Mouse (Mus musculus) heart, adult 2 months (tissue): ENCODE results near the gene Rnf207. TPM values are rescaled to one million over a fixed set of nuclear protein-coding genes. Genes with fewer than 3 reads are reported as not detected.

Experiments used
- DNase-seq, 2 experiments: peaks; one replicate each; pipeline ENCODE4 v3.0.0; 2021
- H3K27ac ChIP-seq: fragments of 200-600 bp; 2 replicates; pipeline ENCODE4 v1.8.1; 2022
- H3K27me3 ChIP-seq: fragments of 200-500 bp; 2 replicates; pipeline ENCODE4 v1.6.1; 2012; ENCODE audit warnings: mild to moderate bottlenecking, low read length, inconsistent platforms, mixed read lengths; ENCODE audit not compliant: control insufficient read depth, insufficient read depth
- H3K36me3 ChIP-seq: fragments of 200-500 bp; 2 replicates; pipeline ENCODE4 v1.6.1; 2012; ENCODE audit warnings: low read length, inconsistent platforms; ENCODE audit not compliant: control insufficient read depth, insufficient read depth
- H3K4me1 ChIP-seq: fragments of 200-500 bp; 2 replicates; pipeline ENCODE4 v1.6.1; 2011; ENCODE audit warnings: low read length; ENCODE audit not compliant: control insufficient read depth, insufficient read depth
- H3K4me3 ChIP-seq: fragments of 200-600 bp; 2 replicates; pipeline ENCODE4 v1.8.1; 2022
- H3K79me2 ChIP-seq: fragments of 200-500 bp; replicated peaks from 2 replicates; pipeline ENCODE4 v1.6.1; 2012; ENCODE audit warnings: mild to moderate bottlenecking, inconsistent platforms, low read length, moderate library complexity, mixed read lengths; ENCODE audit not compliant: control insufficient read depth, insufficient read depth
- H3K9ac ChIP-seq: fragments of 200-500 bp; 2 replicates; pipeline ENCODE4 v1.6.1; 2012; ENCODE audit warnings: low read depth, mild to moderate bottlenecking, control low read depth, inconsistent platforms, low read length, mixed read lengths
- CTCF ChIP-seq: fragments of 200-600 bp; IDR thresholded peaks from 2 replicates; pipeline ENCODE4 v1.8.1; 2022; ENCODE audit warnings: antibody characterized with exemption, mild to moderate bottlenecking, moderate library complexity
- EP300 ChIP-seq: fragments of 200-500 bp; IDR thresholded peaks from 2 replicates; pipeline ENCODE4 v1.6.1; 2011; ENCODE audit warnings: low read depth, low read length, control low read depth; ENCODE audit not compliant: insufficient read depth
- POLR2A ChIP-seq: fragments of 200-500 bp; IDR thresholded peaks from 2 replicates; pipeline ENCODE4 v1.6.1; 2011; ENCODE audit warnings: mild to moderate bottlenecking, low read depth, low read length, control low read depth; ENCODE audit not compliant: insufficient read depth
- WGBS: fragments of 180-500 bp; shearing (Covaris S2); methylation state at CpG from one replicate; pipeline ENCODE4 v1.1.7; 2018; 5-methylcytosine and 5-hydroxymethylcytosine counted together
- intact Hi-C: fragments of 180-260 bp; cut with DNase I; formaldehyde crosslinking; loops from one replicate; pipeline ENCODE4 v1.15.1; 2025
- polyA plus RNA-seq: library from polyadenylated mRNA; depleted of rRNA; stranded (reverse); fragments of >200 nt; gene quantifications from 2 replicates; pipeline ENCODE4 v1.2.3, GENCODE M21; 2012
- total RNA-seq, 2 experiments: library from RNA; stranded (reverse); gene quantifications; 2 replicates each; pipeline ENCODE4 v1.2.3; 2021

Rnf207 gene
- total and polyA plus RNA-seq, 3 experiments = 34.5 to 155 (median 47.7) TPM

DNA sequence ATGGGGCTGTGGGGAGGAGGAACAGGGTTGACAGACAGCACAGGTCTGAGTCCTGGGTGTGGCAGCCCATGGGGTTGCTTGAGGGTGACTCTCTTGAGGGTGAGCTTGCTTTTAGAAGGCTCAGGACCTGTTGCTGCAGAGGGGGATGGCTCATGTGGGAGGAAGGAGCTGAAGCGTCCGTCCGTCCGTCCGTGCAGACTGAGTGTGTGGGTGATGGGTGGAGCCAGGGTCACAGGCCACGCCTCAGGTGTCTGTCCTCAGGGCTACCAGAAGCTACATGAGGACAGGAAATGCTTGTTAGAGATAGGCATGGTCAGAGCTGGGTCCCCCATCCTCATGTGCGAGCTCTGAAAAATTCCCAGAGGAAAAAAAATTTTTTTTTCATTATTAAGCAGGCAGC, 25.9 kb upstream of the Rnf207 start:
- Histone ChIP-seq H3K27ac (no peak overlapping the region), H3K9ac (no peak overlapping the region), H3K4me1 (peaks cover 6% of the 10 kb centered on the region), H3K79me2 (no peaks in the 10 kb centered on the region), H3K36me3 (no peaks in the 10 kb centered on the region), H3K27me3 (peaks cover 1% of the 10 kb centered on the region; the same call in 1 of the 2 replicates), H3K4me3 (no peak overlapping the region)
- no peak for DNase-seq
- intact Hi-C loops = no loop called here
- 27% methylated on average over 7 of the region's 7 CpGs for WGBS
- TF ChIP-seq CTCF (no peak), EP300 (no peak), POLR2A (no peak)

DNA sequence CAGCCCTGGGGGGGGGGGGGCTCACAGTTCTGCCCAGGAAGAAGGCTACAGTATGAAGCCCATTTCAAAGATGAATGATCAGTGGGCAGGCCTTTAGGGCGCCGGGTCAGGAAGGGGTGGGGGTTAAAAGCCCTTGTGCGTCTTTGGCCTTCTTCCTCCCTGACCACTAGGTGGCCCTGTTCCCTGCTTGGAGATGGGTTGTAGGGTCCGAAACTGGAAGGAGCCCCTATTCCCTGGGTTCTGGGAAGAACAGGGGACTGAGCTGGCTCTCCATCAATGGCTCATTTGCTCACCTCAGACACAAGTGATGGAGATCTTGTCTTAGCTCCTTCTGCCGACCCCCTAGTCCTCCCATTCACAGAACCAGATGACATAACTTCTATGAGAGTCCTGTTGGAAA, 24.5 kb upstream of the Rnf207 start:
- H3K9ac ChIP-seq = no peak overlapping the region
- DNase-seq = no peak
- intact Hi-C loops = no loop called here
- H3K4me1 ChIP-seq = peaks cover 6% of the 10 kb centered on the region
- H3K4me3 ChIP-seq = no peak overlapping the region
- no peak overlapping the region for H3K27ac ChIP-seq
- H3K36me3 ChIP-seq = no peaks in the 10 kb centered on the region
- WGBS = 12% methylated on average over 5 of the region's 5 CpGs
- peaks cover 12% of the 10 kb centered on the region for H3K27me3 ChIP-seq
- TF ChIP-seq CTCF (peak; percentile 65), POLR2A (no peak), EP300 (no peak)
- no peaks in the 10 kb centered on the region for H3K79me2 ChIP-seq

DNA sequence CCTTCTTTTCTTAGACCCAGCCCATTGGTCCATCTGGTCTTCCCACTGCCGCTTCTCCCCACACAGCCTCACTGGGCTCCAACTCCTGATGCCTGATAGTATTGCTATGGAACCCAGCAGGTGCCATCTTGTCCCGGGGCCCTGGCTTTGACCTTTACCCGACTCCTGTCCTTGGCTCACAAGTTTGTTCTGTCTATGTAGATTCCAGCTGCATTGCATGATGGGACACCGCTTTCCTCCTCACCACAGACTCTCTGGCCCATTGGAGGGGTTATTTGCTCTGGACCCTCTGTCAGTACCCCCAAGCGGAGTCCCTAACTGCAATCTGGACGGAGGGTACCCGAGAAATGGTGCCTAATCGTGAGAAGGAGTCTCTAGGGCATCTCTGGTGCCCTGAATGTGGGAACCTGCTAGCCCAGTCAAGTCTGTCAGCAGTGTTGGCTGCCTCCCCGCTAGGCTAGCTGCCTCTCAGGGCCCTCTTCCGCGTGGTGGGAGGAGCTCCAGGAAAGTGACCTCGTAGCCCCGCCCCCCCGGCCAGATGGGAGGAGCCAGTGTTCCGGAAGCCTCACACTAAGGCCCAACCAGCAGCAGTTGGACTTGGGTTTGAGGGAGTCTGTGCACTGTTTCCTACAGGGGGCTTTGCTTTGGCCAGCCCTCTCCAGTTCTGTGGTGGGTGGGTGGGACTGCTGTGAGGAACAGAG, 21.9 kb upstream of the Rnf207 start:
- intact Hi-C loops = no loop called here
- no peak overlapping the region for H3K9ac ChIP-seq
- TF ChIP-seq CTCF (no peak), EP300 (no peak), POLR2A (no peak)
- no peaks in the 10 kb centered on the region for H3K79me2 ChIP-seq
- no peaks in the 10 kb centered on the region for H3K36me3 ChIP-seq
- H3K4me3 ChIP-seq = no peak overlapping the region
- peaks cover 12% of the 10 kb centered on the region for H3K27me3 ChIP-seq
- DNase-seq = no peak
- peaks cover 6% of the 10 kb centered on the region for H3K4me1 ChIP-seq
- H3K27ac ChIP-seq = no peak overlapping the region
- 36% methylated on average over 15 of the region's 15 CpGs for WGBS

DNA sequence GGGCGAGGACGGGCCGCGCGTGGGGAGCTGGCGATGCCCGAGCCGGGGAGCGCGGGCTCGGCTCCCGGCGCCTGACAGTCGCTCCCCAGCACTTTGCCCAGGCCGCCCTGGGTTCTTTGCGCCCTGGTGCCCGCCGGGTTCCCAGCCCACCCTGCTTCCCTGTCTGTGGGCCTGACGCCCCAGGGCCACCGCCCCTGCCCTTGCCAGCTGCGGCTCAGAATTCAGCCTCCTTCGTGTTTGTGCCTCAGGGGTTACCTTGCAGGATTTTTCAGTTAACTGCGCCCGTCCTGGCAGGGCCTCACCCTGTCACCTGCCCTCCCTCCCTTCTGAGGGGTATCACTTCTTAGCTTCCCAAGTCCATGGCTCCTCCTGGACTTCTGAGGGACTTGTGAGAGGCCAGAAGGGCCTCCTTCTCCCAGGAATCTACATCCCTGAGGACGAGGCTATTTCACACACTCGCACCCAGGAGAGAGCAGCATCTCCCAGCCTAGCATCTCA, 20.5 kb upstream of the Rnf207 start:
- Histone ChIP-seq H3K27ac (no peak overlapping the region), H3K9ac (no peak overlapping the region), H3K4me3 (no peak overlapping the region), H3K36me3 (no peaks in the 10 kb centered on the region), H3K4me1 (no peaks in the 10 kb centered on the region), H3K79me2 (no peaks in the 10 kb centered on the region), H3K27me3 (peaks cover 12% of the 10 kb centered on the region)
- 7% methylated on average over 24 of the region's 26 CpGs for WGBS
- TF ChIP-seq CTCF (no peak), EP300 (no peak), POLR2A (no peak)
- DNase-seq = no peak
- intact Hi-C loops = no loop called here

DNA sequence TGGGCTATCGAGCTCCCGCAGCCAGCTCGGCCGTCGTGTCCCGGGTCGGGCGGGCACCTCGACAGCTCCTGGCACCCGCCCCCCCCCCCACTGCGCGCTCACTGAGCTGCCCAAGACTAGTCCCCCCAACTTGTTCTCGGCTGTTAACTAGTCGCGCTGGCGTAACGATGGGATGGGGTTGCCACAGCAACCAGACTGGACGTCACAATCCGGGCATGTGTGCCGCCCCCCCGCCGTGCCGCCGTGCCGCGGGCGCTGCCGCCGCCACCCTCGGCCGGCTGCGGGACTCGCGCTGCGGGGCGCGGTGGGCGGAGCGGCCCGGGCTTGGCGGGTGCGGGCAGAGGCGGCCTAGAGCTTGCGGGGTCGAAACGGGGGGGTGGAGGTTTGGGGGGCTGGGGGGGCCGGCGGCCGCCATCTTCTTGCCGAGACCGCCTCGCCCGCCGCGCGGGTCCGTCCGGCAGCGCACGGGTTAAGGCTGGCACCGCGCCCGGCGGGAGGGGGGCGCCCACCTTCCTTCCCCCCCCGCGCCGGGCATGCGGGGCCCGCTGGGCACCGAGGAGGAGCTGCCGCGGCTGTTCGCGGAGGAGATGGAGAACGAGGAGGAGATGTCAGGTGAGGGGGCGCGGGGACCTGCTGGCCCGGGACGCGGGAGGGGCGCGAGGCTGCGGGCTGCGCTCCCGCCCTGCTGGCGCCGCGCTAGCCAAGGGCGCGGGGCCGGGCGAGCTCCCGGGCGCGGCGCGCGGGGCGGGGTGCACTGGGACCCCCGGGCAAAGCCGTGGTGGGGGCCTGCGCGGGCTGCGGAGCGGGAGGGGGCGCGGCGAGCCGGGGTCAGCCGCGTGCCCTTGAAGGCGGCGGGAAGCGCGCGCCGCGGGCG, 19.9 kb upstream of the Rnf207 start, which contains the start of gene Chd5:
Gene Chd5 (plus strand): TSS at position 233 of the 874 bp plus-strand sequence.
- no peak for DNase-seq
- Histone ChIP-seq H3K4me1 (no peaks in the 10 kb centered on the region), H3K9ac (no peak within 1 kb of the TSS; the same call in 1 of the 2 replicates), H3K4me3 (peak within 1 kb of the TSS; percentile 24; the same call in 1 of the 2 replicates), H3K36me3 (no peaks in the 10 kb centered on the region), H3K27ac (no peak within 1 kb of the TSS), H3K27me3 (peaks cover 12% of the 10 kb centered on the region), H3K79me2 (no peaks in the 10 kb centered on the region)
- intact Hi-C loops = no loop called here
- 2% methylated on average over 97 of the region's 120 CpGs for WGBS
- TF ChIP-seq EP300 (no peak), CTCF (no peak), POLR2A (no peak)

DNA sequence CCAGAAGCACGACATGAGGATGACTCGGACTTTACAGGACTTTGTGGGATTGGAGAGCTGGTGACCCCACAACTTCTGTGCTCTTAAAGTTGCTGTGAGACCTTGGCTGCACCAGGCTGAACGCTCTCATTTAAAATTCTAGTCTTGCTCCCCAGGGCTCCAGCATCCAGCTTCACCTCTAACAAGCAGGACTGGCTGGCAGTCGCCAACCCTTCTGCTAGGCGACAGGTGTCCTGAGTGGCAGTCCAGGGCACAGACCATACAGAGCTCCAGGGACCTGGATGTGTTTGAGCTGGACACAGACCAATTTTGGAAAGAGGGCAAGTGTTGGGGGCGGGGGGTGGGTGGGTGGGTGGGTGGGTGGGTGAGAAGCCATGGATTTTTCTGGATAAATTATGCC, 19.0 kb upstream of the Rnf207 start:
- Histone ChIP-seq H3K27ac (no peak overlapping the region), H3K27me3 (peaks cover 12% of the 10 kb centered on the region), H3K4me3 (no peak overlapping the region), H3K36me3 (no peaks in the 10 kb centered on the region), H3K79me2 (no peaks in the 10 kb centered on the region), H3K4me1 (no peaks in the 10 kb centered on the region; the same call in 1 of the 2 replicates), H3K9ac (no peak overlapping the region)
- WGBS = 47% methylated on average over 6 of the region's 6 CpGs
- no peak for DNase-seq
- intact Hi-C loops = no loop called here
- TF ChIP-seq EP300 = no peak
- no peak for TF ChIP-seq CTCF
